In the genomic region with DNA sequence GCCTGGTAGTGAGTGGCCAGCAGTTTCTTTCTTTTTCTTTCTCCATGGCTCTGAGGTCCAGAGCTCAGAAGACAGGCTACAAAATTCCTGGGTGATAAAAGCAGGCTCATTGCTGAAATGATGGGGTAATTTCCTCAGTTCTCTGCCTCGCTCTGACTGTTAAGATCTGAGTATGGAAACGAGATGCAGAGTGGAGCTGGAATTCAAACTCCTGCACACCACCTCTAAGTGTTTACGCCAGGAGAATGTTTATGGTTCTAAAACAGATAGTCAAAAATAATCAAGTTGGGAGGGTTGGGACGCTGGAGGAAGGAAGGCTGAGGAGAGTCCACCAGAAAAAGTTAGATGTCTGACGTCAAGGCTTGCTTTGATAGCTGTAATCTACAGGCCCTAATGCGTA, we compare ENCODE assay signal across 26 mouse cellular contexts. TPM values are rescaled to one million over a fixed set of nuclear protein-coding genes. Genes with fewer than 3 reads are reported as not detected.
"Had no signal": no experiment of that assay in that cellular context is flagged by ENCODE, and none has a peak within 500 bp of the region (broad histone marks: within the 10 kb centered on the region; RNA-seq: fewer than 3 reads in every experiment).

No protein-coding gene starts in this region.

- H3K9me3 ChIP-seq: limb, embryonic 10.5 days; limb, embryonic 13.5 days; liver, embryonic 12.5 days; liver, embryonic 15.5 days; lung, embryonic 15.5 days; megakaryocyte, embryonic 14.5 days; midbrain, embryonic 10.5 days; midbrain, embryonic 15.5 days had no signal

- H3K4me1 ChIP-seq: liver, embryonic 15.5 days had no signal

- H3K4me2 ChIP-seq: limb, embryonic 13.5 days; liver, embryonic 12.5 days; liver, embryonic 15.5 days; lung, embryonic 15.5 days; midbrain, embryonic 15.5 days had no signal

- DNase-seq: kidney, adult 18-20 months; kidney, adult 9 months; kidney, postnatal 14 days; kidney, postnatal 4 days; layer of hippocampus, postnatal 36 days; liver; lung, adult 18-20 months; lung, postnatal 10 days; lung, postnatal 36 days; thymus, adult 2 months; thymus, postnatal 14 days; thymus, postnatal 4 days had no signal

- H3K27ac ChIP-seq: limb, embryonic 10.5 days; limb, embryonic 13.5 days; liver, embryonic 12.5 days; liver, embryonic 15.5 days; lung, embryonic 15.5 days; midbrain, embryonic 10.5 days; midbrain, embryonic 15.5 days had no signal

- H3K9ac ChIP-seq: limb, embryonic 13.5 days; liver, embryonic 12.5 days; liver, embryonic 15.5 days; lung, embryonic 15.5 days; midbrain, embryonic 15.5 days had no signal

- H3K27me3 ChIP-seq: midbrain, embryonic 15.5 days had no signal

- ATAC-seq: intestine, embryonic 16.5 days; liver, embryonic 12.5 days; midbrain, embryonic 15.5 days had no signal

- H3K36me3 ChIP-seq: limb, embryonic 10.5 days; limb, embryonic 13.5 days; liver, embryonic 12.5 days; liver, embryonic 15.5 days; lung, embryonic 15.5 days; midbrain, embryonic 10.5 days; midbrain, embryonic 15.5 days had no signal

- H3K4me3 ChIP-seq: limb, embryonic 10.5 days; limb, embryonic 13.5 days; liver, embryonic 12.5 days; liver, embryonic 15.5 days; lung, embryonic 15.5 days; megakaryocyte, embryonic 14.5 days; midbrain, embryonic 10.5 days; midbrain, embryonic 15.5 days had no signal

RNA-seq across cellular contexts. Expression of a gene that starts 10.6 kb away (rescaled TPM):
- total RNA-seq: neutrophil, adult 5-6 weeks had no signal
- polyA plus RNA-seq: intestine, embryonic 16.5 days; kidney, embryonic 16.5 days; limb, embryonic 10.5 days; limb, embryonic 13.5 days; liver, embryonic 12.5 days; liver, embryonic 15.5 days; lung, embryonic 15.5 days; midbrain, embryonic 10.5 days; small intestine, adult 2 months; spleen, adult 2 months; stomach, embryonic 16.5 days; thymus, adult 2 months had no signal
